Mouse (Mus musculus): Measurements from ENCODE around the gene Sft2d2. TPM values are rescaled to one million over a fixed set of nuclear protein-coding genes. Genes with fewer than 3 reads are reported as not detected.

The Sft2d2 gene
- polyA plus RNA-seq, 1 experiment = 106 TPM

GRCm38 (mm10) chr1:165179321-165179720 is 14.9 kb downstream of the Sft2d2 start:
- H3K4me1 ChIP-seq (ENCODE audit: control insufficient read depth, insufficient read depth, low read length) = no peaks in the 10 kb centered on the region
- H3K27ac ChIP-seq (ENCODE audit: insufficient read depth, low read depth, low read length) = no peak overlapping the region
- no peak for TF ChIP-seq POLR2A (IDR thresholded peaks at IDR 0.05; ENCODE audit: borderline replicate concordance, low read depth, low read length)
- TF ChIP-seq CTCF (IDR thresholded peaks at IDR 0.05; ENCODE audit: low read depth, low read length) = no peak
- H3K4me3 ChIP-seq (ENCODE audit: insufficient read depth, low read length) = no peak overlapping the region

GRCm38 (mm10) chr1:165178075-165178474 is 16.2 kb downstream of the Sft2d2 start:
- Histone ChIP-seq H3K27ac (ENCODE audit: insufficient read depth, low read depth, low read length) (no peak overlapping the region), H3K4me1 (ENCODE audit: control insufficient read depth, insufficient read depth, low read length) (no peaks in the 10 kb centered on the region), H3K4me3 (ENCODE audit: insufficient read depth, low read length) (no peak overlapping the region)
- TF ChIP-seq CTCF (IDR thresholded peaks at IDR 0.05; ENCODE audit: low read depth, low read length) (no peak), POLR2A (IDR thresholded peaks at IDR 0.05; ENCODE audit: borderline replicate concordance, low read depth, low read length) (no peak)

- Histone ChIP-seq H3K4me3 (ENCODE audit: insufficient read depth, low read length) (no peak overlapping the region), H3K27ac (ENCODE audit: insufficient read depth, low read depth, low read length) (no peak overlapping the region), H3K4me1 (ENCODE audit: control insufficient read depth, insufficient read depth, low read length) (peaks cover 4% of the 10 kb centered on the region; the same call in 1 of the 2 replicates)
- TF ChIP-seq POLR2A (IDR thresholded peaks at IDR 0.05; ENCODE audit: borderline replicate concordance, low read depth, low read length) (no peak), CTCF (IDR thresholded peaks at IDR 0.05; ENCODE audit: low read depth, low read length) (no peak)
Observed at GRCm38 (mm10) chr1:165174059-165174616, 20.1 kb downstream of the Sft2d2 start.

GRCm38 (mm10) chr1:165171277-165171676 is 23.0 kb downstream of the Sft2d2 start:
- H3K4me1 ChIP-seq (ENCODE audit: control insufficient read depth, insufficient read depth, low read length) = peaks cover 4% of the 10 kb centered on the region; the same call in 1 of the 2 replicates
- H3K4me3 ChIP-seq (ENCODE audit: insufficient read depth, low read length) = no peak overlapping the region
- no peak overlapping the region for H3K27ac ChIP-seq (ENCODE audit: insufficient read depth, low read depth, low read length)
- no peak for TF ChIP-seq POLR2A (IDR thresholded peaks at IDR 0.05; ENCODE audit: borderline replicate concordance, low read depth, low read length)
- TF ChIP-seq CTCF (IDR thresholded peaks at IDR 0.05; ENCODE audit: low read depth, low read length) = no peak

- no peak overlapping the region for H3K27ac ChIP-seq (ENCODE audit: insufficient read depth, low read depth, low read length)
- H3K4me1 ChIP-seq (ENCODE audit: control insufficient read depth, insufficient read depth, low read length) = peaks cover 4% of the 10 kb centered on the region; the same call in 1 of the 2 replicates
- TF ChIP-seq POLR2A (IDR thresholded peaks at IDR 0.05; ENCODE audit: borderline replicate concordance, low read depth, low read length) (no peak), CTCF (IDR thresholded peaks at IDR 0.05; ENCODE audit: low read depth, low read length) (no peak)
- H3K4me3 ChIP-seq (ENCODE audit: insufficient read depth, low read length) = no peak overlapping the region
Observed at GRCm38 (mm10) chr1:165170157-165170556, 24.1 kb downstream of the Sft2d2 start.

GRCm38 (mm10) chr1:165169462-165169861 is 24.8 kb downstream of the Sft2d2 start:
- peaks cover 4% of the 10 kb centered on the region; the same call in 1 of the 2 replicates for H3K4me1 ChIP-seq (ENCODE audit: control insufficient read depth, insufficient read depth, low read length)
- H3K4me3 ChIP-seq (ENCODE audit: insufficient read depth, low read length) = no peak overlapping the region
- TF ChIP-seq POLR2A (IDR thresholded peaks at IDR 0.05; ENCODE audit: borderline replicate concordance, low read depth, low read length) (no peak), CTCF (IDR thresholded peaks at IDR 0.05; ENCODE audit: low read depth, low read length) (no peak)
- H3K27ac ChIP-seq (ENCODE audit: insufficient read depth, low read depth, low read length) = no peak overlapping the region

- TF ChIP-seq POLR2A (IDR thresholded peaks at IDR 0.05; ENCODE audit: borderline replicate concordance, low read depth, low read length) = no peak
- TF ChIP-seq CTCF (IDR thresholded peaks at IDR 0.05; ENCODE audit: low read depth, low read length) = no peak
- Histone ChIP-seq H3K4me3 (ENCODE audit: insufficient read depth, low read length) (no peak overlapping the region), H3K4me1 (ENCODE audit: control insufficient read depth, insufficient read depth, low read length) (peaks cover 5% of the 10 kb centered on the region; the same call in 1 of the 2 replicates), H3K27ac (ENCODE audit: insufficient read depth, low read depth, low read length) (no peak overlapping the region)
Observed at GRCm38 (mm10) chr1:165164920-165165319, 29.3 kb downstream of the Sft2d2 start.

GRCm38 (mm10) chr1:165160723-165161405 is 33.4 kb downstream of the Sft2d2 start, which contains the start of gene Tbx19:
Gene Tbx19 (minus strand): TSS chr1:165160773.
- no peak within 1 kb of the TSS for H3K4me3 ChIP-seq (ENCODE audit: insufficient read depth, low read length)
- TF ChIP-seq CTCF (IDR thresholded peaks at IDR 0.05; ENCODE audit: low read depth, low read length) = no peak
- TF ChIP-seq POLR2A (IDR thresholded peaks at IDR 0.05; ENCODE audit: borderline replicate concordance, low read depth, low read length) = no peak
- H3K4me1 ChIP-seq (ENCODE audit: control insufficient read depth, insufficient read depth, low read length) = peaks cover 5% of the 10 kb centered on the region; the same call in 1 of the 2 replicates
- H3K27ac ChIP-seq (ENCODE audit: insufficient read depth, low read depth, low read length) = no peak within 1 kb of the TSS

GRCm38 (mm10) chr1:165158841-165159240 is 35.4 kb downstream of the Sft2d2 start:
- H3K27ac ChIP-seq (ENCODE audit: insufficient read depth, low read depth, low read length) = no peak overlapping the region
- TF ChIP-seq CTCF (IDR thresholded peaks at IDR 0.05; ENCODE audit: low read depth, low read length) (no peak), POLR2A (IDR thresholded peaks at IDR 0.05; ENCODE audit: borderline replicate concordance, low read depth, low read length) (no peak)
- peaks cover 11% of the 10 kb centered on the region for H3K4me1 ChIP-seq (ENCODE audit: control insufficient read depth, insufficient read depth, low read length)
- H3K4me3 ChIP-seq (ENCODE audit: insufficient read depth, low read length) = no peak overlapping the region

- no peak overlapping the region for H3K27ac ChIP-seq (ENCODE audit: insufficient read depth, low read depth, low read length)
- peaks cover 8% of the 10 kb centered on the region for H3K4me1 ChIP-seq (ENCODE audit: control insufficient read depth, insufficient read depth, low read length)
- H3K4me3 ChIP-seq (ENCODE audit: insufficient read depth, low read length) = no peak overlapping the region
- TF ChIP-seq POLR2A (IDR thresholded peaks at IDR 0.05; ENCODE audit: borderline replicate concordance, low read depth, low read length) (no peak), CTCF (IDR thresholded peaks at IDR 0.05; ENCODE audit: low read depth, low read length) (no peak)
Observed at GRCm38 (mm10) chr1:165154162-165154561, 40.1 kb downstream of the Sft2d2 start.

All from bone marrow macrophage, adult 2 months (primary cell).